Mouse (Mus musculus): ENCODE measurements around the gene Rgs12. TPM values are rescaled to one million over a fixed set of nuclear protein-coding genes. Genes with fewer than 3 reads are reported as not detected.

Rgs12 gene
- polyA plus RNA-seq, 1 experiment from 2014 or later, result 44.3 TPM

DNA sequence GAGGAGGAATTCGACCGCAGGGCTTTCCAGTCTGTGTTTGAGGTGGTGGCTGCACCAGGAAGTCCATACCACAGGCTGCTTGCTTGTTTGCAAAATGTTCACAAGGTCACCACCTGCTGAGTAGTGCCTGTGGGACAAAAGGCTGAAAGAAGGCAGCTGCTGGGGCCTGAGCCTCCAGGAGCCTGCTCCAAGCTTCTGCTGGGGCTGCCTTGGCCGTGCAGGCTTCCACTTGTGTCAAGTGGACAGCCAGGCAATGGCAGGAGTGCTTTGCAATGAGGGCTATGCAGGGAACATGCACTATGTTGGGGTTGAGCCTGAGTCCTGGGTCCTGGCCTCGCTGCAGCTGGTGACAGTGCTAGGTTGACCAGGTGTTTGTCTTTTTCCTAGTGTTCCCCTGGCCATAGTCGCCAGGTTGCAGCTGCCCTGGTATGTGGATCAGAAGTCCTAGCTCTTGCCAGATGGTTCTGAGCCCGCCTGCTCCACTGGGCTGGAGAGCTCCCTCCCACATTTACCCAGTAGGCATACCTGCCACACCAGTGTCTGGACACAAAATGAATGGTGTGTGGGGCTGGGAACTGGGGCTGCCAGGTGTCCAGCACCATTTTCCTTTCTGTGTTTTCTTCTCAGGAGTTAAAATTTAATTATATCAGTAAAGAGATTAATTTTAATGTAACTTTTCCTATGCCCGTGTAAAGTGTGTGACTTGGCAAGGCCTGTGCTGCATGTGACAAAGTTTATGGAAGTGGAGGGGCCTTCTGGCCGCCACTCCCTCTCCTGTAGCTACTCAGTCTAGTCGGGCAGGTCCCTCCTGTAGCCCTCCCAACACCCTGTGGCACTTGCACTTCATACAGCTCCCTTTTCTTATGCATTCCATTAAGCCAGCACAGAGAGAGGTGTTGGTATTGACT lies 40.3 kb upstream of the Rgs12 start:
- WGBS, result 79% methylated on average over 9 of the region's 9 CpGs
- no peak for DNase-seq
- Histone ChIP-seq H3K4me1 (ENCODE audit: control insufficient read depth, insufficient read depth, low read length) (no peaks in the 10 kb centered on the region), H3K4me3 (replicated peaks; ENCODE audit: low read depth, low read length) (no peak overlapping the region), H3K36me3 (ENCODE audit: control insufficient read depth, insufficient read depth, low read length) (peaks cover 71% of the 10 kb centered on the region), H3K27ac (replicated peaks; ENCODE audit: low read depth, low read length) (no peak overlapping the region), H3K9ac (replicated peaks; ENCODE audit: low read length) (no peak overlapping the region), H3K9me3 (ENCODE audit: control insufficient read depth, low read length) (no peaks in the 10 kb centered on the region), H3K4me2 (ENCODE audit: low read length) (no peak overlapping the region), H3K27me3 (ENCODE audit: control insufficient read depth, insufficient read depth, low read length) (no peaks in the 10 kb centered on the region)
- ATAC-seq (ENCODE audit: low FRiP score, low TSS enrichment), result no peak

DNA sequence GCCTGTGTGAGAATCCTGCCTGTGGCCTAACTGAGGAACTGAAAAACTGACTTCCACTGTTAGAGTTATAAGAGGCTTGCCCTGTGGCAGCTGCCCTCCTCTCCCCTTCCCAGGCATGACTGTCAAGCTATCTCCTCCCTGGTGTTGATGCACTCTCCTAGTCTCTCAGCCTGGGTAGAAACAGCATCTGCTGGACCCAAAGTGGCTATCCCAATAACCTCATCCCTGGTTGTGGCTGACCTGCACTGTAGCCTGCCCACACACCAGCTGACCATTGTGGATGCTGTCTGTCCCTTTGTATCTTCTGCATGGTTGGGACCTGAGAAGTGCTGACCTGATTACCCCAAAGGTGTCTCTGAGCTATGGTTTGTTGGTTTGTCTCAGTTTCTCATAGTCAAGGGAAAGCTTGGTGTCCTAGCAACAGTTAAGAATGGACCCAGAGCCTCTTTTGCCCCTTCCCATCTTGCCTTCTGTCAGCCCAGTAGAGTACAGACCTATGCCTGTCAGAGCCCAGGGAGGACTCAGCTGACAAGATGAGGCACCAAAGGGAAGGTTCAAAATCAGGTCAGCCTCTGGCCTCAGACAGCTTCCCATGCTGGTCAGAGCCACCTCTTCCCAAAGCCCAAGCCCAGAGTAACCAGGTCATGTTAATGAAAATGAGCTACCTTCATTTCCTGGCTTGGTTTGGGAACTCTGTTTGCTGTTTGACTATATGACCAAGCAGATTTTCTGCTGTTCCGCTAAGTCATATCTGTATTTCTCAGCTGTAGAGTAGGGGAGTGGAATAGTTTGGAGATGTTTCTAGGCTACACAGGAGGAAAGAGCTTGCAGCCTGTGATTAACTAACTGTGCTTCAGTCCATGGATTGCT lies 39.4 kb upstream of the Rgs12 start:
- Histone ChIP-seq H3K36me3 (ENCODE audit: control insufficient read depth, insufficient read depth, low read length) (peaks cover 62% of the 10 kb centered on the region), H3K4me1 (ENCODE audit: control insufficient read depth, insufficient read depth, low read length) (no peaks in the 10 kb centered on the region), H3K27ac (replicated peaks; ENCODE audit: low read depth, low read length) (no peak overlapping the region), H3K27me3 (ENCODE audit: control insufficient read depth, insufficient read depth, low read length) (no peaks in the 10 kb centered on the region), H3K4me3 (replicated peaks; ENCODE audit: low read depth, low read length) (no peak overlapping the region), H3K9ac (replicated peaks; ENCODE audit: low read length) (no peak overlapping the region), H3K4me2 (ENCODE audit: low read length) (no peak overlapping the region), H3K9me3 (ENCODE audit: control insufficient read depth, low read length) (no peaks in the 10 kb centered on the region)
- 93% methylated on average over 1 of the region's 1 CpGs for WGBS
- ATAC-seq (ENCODE audit: low FRiP score, low TSS enrichment) (no peak), DNase-seq (no peak)

DNA sequence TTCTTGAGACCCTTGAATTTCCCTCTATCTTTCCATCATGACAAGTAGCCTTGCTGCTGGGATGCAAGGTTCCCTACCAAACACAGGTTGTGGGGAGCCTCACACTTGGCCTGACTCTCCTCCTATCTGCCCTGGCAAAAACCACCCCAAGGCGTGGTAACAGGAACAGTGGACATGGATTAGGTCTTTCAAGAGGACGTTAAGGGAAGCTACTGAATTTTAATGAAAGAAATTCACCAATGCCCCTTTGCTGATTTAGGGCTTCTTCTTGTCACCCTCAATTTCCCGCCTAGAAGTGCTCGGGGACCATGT lies 38.8 kb upstream of the Rgs12 start:
- H3K27ac ChIP-seq (replicated peaks; ENCODE audit: low read depth, low read length), result no peak overlapping the region
- no peak overlapping the region for H3K4me3 ChIP-seq (replicated peaks; ENCODE audit: low read depth, low read length)
- no peak for ATAC-seq (ENCODE audit: low FRiP score, low TSS enrichment)
- no peaks in the 10 kb centered on the region for H3K27me3 ChIP-seq (ENCODE audit: control insufficient read depth, insufficient read depth, low read length)
- H3K36me3 ChIP-seq (ENCODE audit: control insufficient read depth, insufficient read depth, low read length), result peaks cover 56% of the 10 kb centered on the region
- H3K9me3 ChIP-seq (ENCODE audit: control insufficient read depth, low read length), result no peaks in the 10 kb centered on the region
- no peak overlapping the region for H3K4me2 ChIP-seq (ENCODE audit: low read length)
- 77% methylated on average over 4 of the region's 4 CpGs for WGBS
- H3K9ac ChIP-seq (replicated peaks; ENCODE audit: low read length), result no peak overlapping the region
- no peaks in the 10 kb centered on the region for H3K4me1 ChIP-seq (ENCODE audit: control insufficient read depth, insufficient read depth, low read length)
- no peak for DNase-seq

DNA sequence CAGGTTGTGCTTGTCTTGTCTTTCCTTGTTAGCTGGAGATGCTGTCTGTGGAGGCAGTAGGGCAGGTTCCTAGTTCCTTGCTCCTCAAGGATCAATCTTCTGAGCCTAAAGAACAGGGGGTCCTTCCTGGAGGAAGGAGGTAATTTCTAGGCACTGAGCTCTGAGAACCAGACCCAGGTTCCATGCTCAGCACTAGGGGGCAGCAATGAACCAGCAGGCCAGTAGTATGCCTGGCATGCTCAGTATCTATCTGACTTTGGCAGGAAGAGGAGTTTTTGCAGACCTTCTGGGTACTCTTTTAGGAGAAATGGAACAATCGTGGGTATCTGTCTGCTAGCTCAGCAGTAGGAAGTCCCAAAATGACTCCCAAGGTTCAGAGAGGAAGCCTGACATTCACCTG lies 33.4 kb upstream of the Rgs12 start:
- peak; percentile 89 for DNase-seq
- Histone ChIP-seq H3K27ac (replicated peaks; ENCODE audit: low read depth, low read length) (no peak overlapping the region), H3K4me2 (ENCODE audit: low read length) (no peak overlapping the region), H3K9ac (replicated peaks; ENCODE audit: low read length) (no peak overlapping the region), H3K36me3 (ENCODE audit: control insufficient read depth, insufficient read depth, low read length) (peaks cover 9% of the 10 kb centered on the region; the same call in 1 of the 2 replicates), H3K4me3 (replicated peaks; ENCODE audit: low read depth, low read length) (no peak overlapping the region), H3K9me3 (ENCODE audit: control insufficient read depth, low read length) (no peaks in the 10 kb centered on the region), H3K4me1 (ENCODE audit: control insufficient read depth, insufficient read depth, low read length) (peaks cover 11% of the 10 kb centered on the region), H3K27me3 (ENCODE audit: control insufficient read depth, insufficient read depth, low read length) (no peaks in the 10 kb centered on the region)
- 11% methylated on average over 1 of the region's 1 CpGs for WGBS
- ATAC-seq (ENCODE audit: low FRiP score, low TSS enrichment), result peak; percentile 55; the same call in 1 of the 2 replicates

DNA sequence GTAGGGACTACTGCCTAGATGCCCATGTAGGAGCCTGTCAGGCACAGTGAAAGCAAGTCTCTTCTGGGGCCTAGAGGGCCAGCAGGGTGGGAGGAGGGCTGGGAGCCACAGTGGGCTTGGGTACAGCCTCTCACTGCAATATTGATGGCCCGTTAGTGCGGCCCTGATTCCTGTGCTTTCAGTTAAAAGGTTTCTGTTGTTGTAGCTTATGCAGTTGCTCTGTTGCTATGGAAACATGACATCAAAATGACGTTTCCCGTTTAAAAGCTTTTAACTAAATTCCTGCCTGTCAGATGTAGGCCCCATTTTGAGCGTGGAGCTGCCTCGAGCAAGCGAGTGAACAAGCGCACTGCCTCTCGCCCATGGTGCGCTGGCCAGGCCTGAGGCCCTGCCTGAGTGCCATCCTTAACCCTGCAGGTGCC lies 32.0 kb upstream of the Rgs12 start:
- Histone ChIP-seq H3K4me3 (replicated peaks; ENCODE audit: low read depth, low read length) (no peak overlapping the region), H3K36me3 (ENCODE audit: control insufficient read depth, insufficient read depth, low read length) (0 out of 2 replicates have a peak, but pooled peaks cover 6% of the 10 kb centered on the region), H3K4me1 (ENCODE audit: control insufficient read depth, insufficient read depth, low read length) (peaks cover 11% of the 10 kb centered on the region), H3K9me3 (ENCODE audit: control insufficient read depth, low read length) (no peaks in the 10 kb centered on the region), H3K27ac (replicated peaks; ENCODE audit: low read depth, low read length) (peak overlapping the region; percentile 45; the same call in 1 of the 2 replicates), H3K27me3 (ENCODE audit: control insufficient read depth, insufficient read depth, low read length) (no peaks in the 10 kb centered on the region), H3K4me2 (ENCODE audit: low read length) (no peak overlapping the region), H3K9ac (replicated peaks; ENCODE audit: low read length) (peak overlapping the region; percentile 31)
- WGBS, result 39% methylated on average over 10 of the region's 10 CpGs
- no peak for ATAC-seq (ENCODE audit: low FRiP score, low TSS enrichment)
- peak; percentile 78 for DNase-seq

- Histone ChIP-seq H3K9me3 (ENCODE audit: control insufficient read depth, low read length) (no peaks in the 10 kb centered on the region), H3K36me3 (ENCODE audit: control insufficient read depth, insufficient read depth, low read length) (peaks cover 11% of the 10 kb centered on the region), H3K27ac (replicated peaks; ENCODE audit: low read depth, low read length) (no peak overlapping the region), H3K4me2 (ENCODE audit: low read length) (no peak overlapping the region), H3K4me3 (replicated peaks; ENCODE audit: low read depth, low read length) (no peak overlapping the region), H3K9ac (replicated peaks; ENCODE audit: low read length) (no peak overlapping the region), H3K4me1 (ENCODE audit: control insufficient read depth, insufficient read depth, low read length) (peaks cover 11% of the 10 kb centered on the region), H3K27me3 (ENCODE audit: control insufficient read depth, insufficient read depth, low read length) (no peaks in the 10 kb centered on the region)
- 88% methylated on average over 3 of the region's 3 CpGs for WGBS
- ATAC-seq (ENCODE audit: low FRiP score, low TSS enrichment) (no peak), DNase-seq (no peak)
These were observed 30.5 kb upstream of the Rgs12 start for GRCm38 (mm10) chr5:34918785-34919184.

- Histone ChIP-seq H3K4me3 (replicated peaks; ENCODE audit: low read depth, low read length) (no peak overlapping the region), H3K36me3 (ENCODE audit: control insufficient read depth, insufficient read depth, low read length) (peaks cover 28% of the 10 kb centered on the region), H3K9ac (replicated peaks; ENCODE audit: low read length) (no peak overlapping the region), H3K4me2 (ENCODE audit: low read length) (no peak overlapping the region), H3K4me1 (ENCODE audit: control insufficient read depth, insufficient read depth, low read length) (peaks cover 2% of the 10 kb centered on the region; the same call in 1 of the 2 replicates), H3K27ac (replicated peaks; ENCODE audit: low read depth, low read length) (no peak overlapping the region), H3K27me3 (ENCODE audit: control insufficient read depth, insufficient read depth, low read length) (no peaks in the 10 kb centered on the region), H3K9me3 (ENCODE audit: control insufficient read depth, low read length) (no peaks in the 10 kb centered on the region)
- ATAC-seq (ENCODE audit: low FRiP score, low TSS enrichment), result no peak
- WGBS, result 68% methylated on average over 6 of the region's 6 CpGs
- DNase-seq, result no peak
These were observed 26.7 kb upstream of the Rgs12 start for GRCm38 (mm10) chr5:34922531-34922930.

- WGBS, result 96% methylated on average over 4 of the region's 4 CpGs
- no peak overlapping the region for H3K27ac ChIP-seq (replicated peaks; ENCODE audit: low read depth, low read length)
- no peak overlapping the region for H3K9ac ChIP-seq (replicated peaks; ENCODE audit: low read length)
- ATAC-seq (ENCODE audit: low FRiP score, low TSS enrichment), result no peak
- H3K9me3 ChIP-seq (ENCODE audit: control insufficient read depth, low read length), result no peaks in the 10 kb centered on the region
- no peaks in the 10 kb centered on the region for H3K27me3 ChIP-seq (ENCODE audit: control insufficient read depth, insufficient read depth, low read length)
- H3K4me3 ChIP-seq (replicated peaks; ENCODE audit: low read depth, low read length), result no peak overlapping the region
- DNase-seq, result no peak
- peaks cover 28% of the 10 kb centered on the region for H3K36me3 ChIP-seq (ENCODE audit: control insufficient read depth, insufficient read depth, low read length)
- no peaks in the 10 kb centered on the region for H3K4me1 ChIP-seq (ENCODE audit: control insufficient read depth, insufficient read depth, low read length)
- H3K4me2 ChIP-seq (ENCODE audit: low read length), result no peak overlapping the region
These were observed 25.3 kb upstream of the Rgs12 start for GRCm38 (mm10) chr5:34923920-34924319.
